Mouse (Mus musculus) hindbrain, embryonic 12.5 days (tissue): ENCODE data around the gene Psme4. TPM values are rescaled to one million over a fixed set of nuclear protein-coding genes. Genes with fewer than 3 reads are reported as not detected.

ENCODE experiments used
- ATAC-seq: fragments of 200-750 bp; cut with Nextera tagmentation; 2 replicates; pipeline ENCODE4 v1.8.0; 2017; ENCODE audit warnings: moderate TSS enrichment; ENCODE audit not compliant: low FRiP score
- H3K27ac ChIP-seq: fragments of 300-500 bp; sonication (generic); 2 replicates; pipeline ENCODE4 v1.5.1; 2016; ENCODE audit warnings: mild to moderate bottlenecking
- H3K27me3 ChIP-seq: fragments of 300-500 bp; sonication (generic); 2 replicates; pipeline ENCODE4 v1.6.1; 2016; ENCODE audit warnings: mild to moderate bottlenecking
- H3K36me3 ChIP-seq: fragments of 300-500 bp; sonication (generic); 2 replicates; pipeline ENCODE4 v1.6.1; 2016; ENCODE audit warnings: mild to moderate bottlenecking
- H3K4me1 ChIP-seq: fragments of 300-500 bp; sonication (generic); 2 replicates; pipeline ENCODE4 v1.6.1; 2016
- H3K4me2 ChIP-seq: fragments of 300-500 bp; sonication (generic); replicated peaks from 2 replicates; pipeline ENCODE4 v1.6.1; 2016; ENCODE audit warnings: mild to moderate bottlenecking
- H3K4me3 ChIP-seq: fragments of 300-500 bp; sonication (generic); 2 replicates; pipeline ENCODE4 v1.5.1; 2016; ENCODE audit warnings: mild to moderate bottlenecking
- H3K9ac ChIP-seq: fragments of 300-500 bp; sonication (generic); 2 replicates; pipeline ENCODE4 v1.6.1; 2016; ENCODE audit warnings: mild to moderate bottlenecking, moderate library complexity
- H3K9me3 ChIP-seq: fragments of 300-500 bp; sonication (generic); replicated peaks from 2 replicates; pipeline ENCODE4 v1.6.1; 2016; ENCODE audit warnings: mild to moderate bottlenecking
- WGBS: fragments of 180-500 bp; shearing (Covaris S2); methylation state at CpG from one replicate; pipeline ENCODE4 v1.1.7; 2016; 5-methylcytosine and 5-hydroxymethylcytosine counted together
- polyA plus RNA-seq: library from polyadenylated mRNA; unstranded; fragments of >200 nt; fragmentation: Nextera tagmentation; extraction: Ambion mirVana; gene quantifications from 2 replicates; pipeline ENCODE4 v1.2.1, GENCODE M21; 2016

The Psme4 gene
- polyA plus RNA-seq, 1 experiment from 2014 or later = 36.6 TPM

DNA sequence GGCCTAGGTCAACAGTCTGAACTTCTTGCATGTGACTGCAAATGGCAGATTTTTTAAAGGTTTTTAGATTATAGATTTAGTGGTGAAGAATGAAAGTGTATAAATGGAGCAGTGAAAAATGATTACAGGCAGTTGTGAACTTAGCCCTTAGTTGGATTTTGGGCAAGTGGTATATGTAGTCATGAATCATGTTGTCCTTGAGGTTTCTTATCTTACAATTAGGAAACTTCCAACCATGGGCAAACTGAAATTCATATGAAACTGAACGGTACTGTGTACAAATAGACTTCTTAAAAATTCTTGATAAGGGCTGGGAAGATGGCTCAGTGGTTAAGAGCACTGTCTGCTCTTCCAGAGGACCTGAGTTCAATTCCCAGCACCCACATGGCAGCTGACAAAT lies 22.2 kb downstream of the Psme4 start:
- H3K27ac ChIP-seq = no peak overlapping the region
- no peak overlapping the region for H3K4me3 ChIP-seq
- no peaks in the 10 kb centered on the region for H3K27me3 ChIP-seq
- H3K9ac ChIP-seq = no peak overlapping the region
- ATAC-seq = no peak
- no peak overlapping the region for H3K4me2 ChIP-seq
- no peaks in the 10 kb centered on the region for H3K9me3 ChIP-seq
- no peaks in the 10 kb centered on the region for H3K4me1 ChIP-seq
- peaks cover 15% of the 10 kb centered on the region for H3K36me3 ChIP-seq
- 86% methylated on average over 1 of the region's 1 CpGs for WGBS

- H3K9ac ChIP-seq = no peak overlapping the region
- no peak overlapping the region for H3K27ac ChIP-seq
- H3K4me1 ChIP-seq = no peaks in the 10 kb centered on the region
- WGBS = 88% methylated on average over 2 of the region's 2 CpGs
- ATAC-seq = no peak
- H3K4me3 ChIP-seq = no peak overlapping the region
- no peaks in the 10 kb centered on the region for H3K27me3 ChIP-seq
- H3K36me3 ChIP-seq = peaks cover 15% of the 10 kb centered on the region
- H3K4me2 ChIP-seq = no peak overlapping the region
- no peaks in the 10 kb centered on the region for H3K9me3 ChIP-seq
These were observed 25.7 kb downstream of the Psme4 start for GRCm38 (mm10) chr11:30797236-30797635.

DNA sequence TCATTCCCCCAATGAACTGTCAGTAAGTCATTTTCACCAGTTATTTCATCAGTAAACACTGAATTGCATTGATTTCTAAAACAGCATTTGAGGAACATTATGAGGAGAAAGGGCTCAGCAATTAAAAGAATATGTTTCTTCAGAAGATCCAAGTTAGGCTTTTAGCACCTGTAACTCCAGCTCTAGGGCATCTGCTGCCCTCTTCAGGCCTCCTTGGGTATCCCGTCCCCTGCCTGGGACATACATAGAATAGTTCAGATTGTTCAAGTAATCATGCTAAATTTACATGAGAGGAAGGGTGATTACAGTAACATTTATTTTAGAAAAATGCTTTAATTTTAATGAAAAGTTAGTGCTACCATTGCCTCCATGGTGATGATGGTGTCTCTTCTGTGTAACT lies 28.0 kb downstream of the Psme4 start:
- Histone ChIP-seq H3K27me3 (no peaks in the 10 kb centered on the region), H3K27ac (no peak overlapping the region), H3K4me3 (no peak overlapping the region), H3K36me3 (0 out of 2 replicates have a peak, but pooled peaks cover 2% of the 10 kb centered on the region), H3K9me3 (no peaks in the 10 kb centered on the region), H3K4me2 (no peak overlapping the region), H3K9ac (no peak overlapping the region), H3K4me1 (no peaks in the 10 kb centered on the region)
- WGBS = 85% methylated on average over 1 of the region's 1 CpGs
- ATAC-seq = no peak

GRCm38 (mm10) chr11:30800091-30800490 lies 28.6 kb downstream of the Psme4 start:
- no peak overlapping the region for H3K4me3 ChIP-seq
- no peak for ATAC-seq
- peaks cover 2% of the 10 kb centered on the region; the same call in 1 of the 2 replicates for H3K36me3 ChIP-seq
- H3K4me1 ChIP-seq = no peaks in the 10 kb centered on the region
- H3K4me2 ChIP-seq = no peak overlapping the region
- no peaks in the 10 kb centered on the region for H3K9me3 ChIP-seq
- no peaks in the 10 kb centered on the region for H3K27me3 ChIP-seq
- H3K27ac ChIP-seq = no peak overlapping the region
- no peak overlapping the region for H3K9ac ChIP-seq

GRCm38 (mm10) chr11:30802421-30802820 lies 30.9 kb downstream of the Psme4 start:
- H3K27me3 ChIP-seq = no peaks in the 10 kb centered on the region
- no peak overlapping the region for H3K4me2 ChIP-seq
- H3K36me3 ChIP-seq = peaks cover 5% of the 10 kb centered on the region
- 84% methylated on average over 1 of the region's 1 CpGs for WGBS
- no peaks in the 10 kb centered on the region for H3K9me3 ChIP-seq
- ATAC-seq = no peak
- H3K9ac ChIP-seq = no peak overlapping the region
- no peaks in the 10 kb centered on the region for H3K4me1 ChIP-seq
- no peak overlapping the region for H3K4me3 ChIP-seq
- no peak overlapping the region for H3K27ac ChIP-seq

DNA sequence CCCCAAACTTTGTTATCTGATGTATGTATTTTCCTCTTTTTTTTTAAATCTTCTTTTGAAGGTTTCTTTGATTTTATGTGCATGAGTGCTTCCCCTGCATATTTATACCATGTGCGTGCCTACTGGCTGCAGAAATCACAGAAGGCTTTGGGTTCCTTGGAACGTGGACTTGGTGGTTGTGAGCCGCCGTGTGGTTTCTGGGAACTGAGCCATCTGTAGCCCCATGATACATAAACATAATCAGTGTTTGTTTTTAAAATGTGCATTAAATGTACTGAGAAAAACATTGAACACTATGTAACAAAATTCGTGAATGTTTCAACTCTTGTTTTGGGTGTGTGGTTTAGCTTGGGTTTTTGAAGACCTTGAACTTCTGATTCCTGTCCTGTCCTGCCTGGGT lies 49.6 kb downstream of the Psme4 start:
- Histone ChIP-seq H3K4me1 (no peaks in the 10 kb centered on the region), H3K27ac (no peak overlapping the region), H3K36me3 (peaks cover 35% of the 10 kb centered on the region), H3K9ac (no peak overlapping the region), H3K4me3 (no peak overlapping the region), H3K9me3 (no peaks in the 10 kb centered on the region), H3K27me3 (no peaks in the 10 kb centered on the region), H3K4me2 (no peak overlapping the region)
- WGBS = 93% methylated on average over 5 of the region's 5 CpGs
- no peak for ATAC-seq

GRCm38 (mm10) chr11:30838793-30839192 lies 67.3 kb downstream of the Psme4 start:
- Histone ChIP-seq H3K4me1 (no peaks in the 10 kb centered on the region), H3K4me2 (no peak overlapping the region), H3K27ac (no peak overlapping the region), H3K9ac (no peak overlapping the region), H3K9me3 (no peaks in the 10 kb centered on the region), H3K4me3 (no peak overlapping the region), H3K27me3 (no peaks in the 10 kb centered on the region), H3K36me3 (peaks cover 46% of the 10 kb centered on the region)
- WGBS = 98% methylated on average over 2 of the region's 2 CpGs
- ATAC-seq = no peak

DNA sequence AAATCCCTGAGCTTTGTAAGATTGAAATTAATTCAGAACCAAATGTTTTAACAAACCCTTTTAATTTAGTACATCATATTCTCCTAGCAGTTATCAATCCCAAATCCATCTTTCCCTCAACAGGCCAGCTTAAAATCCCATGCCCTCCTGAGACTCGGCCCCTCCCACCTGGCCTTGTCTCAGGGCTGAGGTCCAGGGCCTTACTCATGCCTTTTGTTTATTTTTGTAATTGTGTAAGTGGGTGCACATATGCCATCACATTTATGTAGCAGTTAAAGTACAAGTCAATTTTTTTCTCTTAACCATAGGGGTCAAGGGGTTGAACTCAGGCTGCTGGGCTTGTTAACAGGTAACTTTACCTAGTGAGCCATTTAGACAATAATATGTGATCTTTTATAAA lies 72.8 kb downstream of the Psme4 start:
- Histone ChIP-seq H3K27me3 (no peaks in the 10 kb centered on the region), H3K4me3 (no peak overlapping the region), H3K9me3 (no peaks in the 10 kb centered on the region), H3K36me3 (peaks cover 49% of the 10 kb centered on the region), H3K9ac (no peak overlapping the region), H3K27ac (no peak overlapping the region), H3K4me1 (no peaks in the 10 kb centered on the region), H3K4me2 (no peak overlapping the region)
- 89% methylated on average over 1 of the region's 1 CpGs for WGBS
- no peak for ATAC-seq

DNA sequence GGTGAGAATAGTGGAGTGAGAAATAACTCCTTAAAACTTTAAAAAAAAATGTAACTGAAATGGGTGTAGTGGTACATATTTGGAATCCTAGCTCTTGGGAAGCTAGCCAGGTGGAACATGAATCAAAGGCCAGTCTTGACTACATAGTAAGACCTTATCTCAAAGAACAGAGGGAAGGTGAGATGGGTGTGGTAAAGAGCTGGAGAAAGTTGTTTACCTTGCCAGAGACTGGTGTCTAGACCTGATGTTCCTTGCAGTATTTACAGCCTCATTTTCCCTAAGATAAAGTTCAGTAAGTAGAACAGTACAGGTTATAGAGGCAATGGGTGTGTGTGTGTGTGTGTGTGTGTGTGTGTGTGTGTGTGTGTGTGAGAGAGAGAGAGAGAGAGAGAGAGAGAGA lies 100.9 kb downstream of the Psme4 start:
- Histone ChIP-seq H3K27me3 (no peaks in the 10 kb centered on the region), H3K27ac (no peak overlapping the region), H3K4me3 (no peak overlapping the region), H3K9me3 (no peaks in the 10 kb centered on the region), H3K36me3 (peaks cover 44% of the 10 kb centered on the region), H3K4me1 (no peaks in the 10 kb centered on the region), H3K4me2 (no peak overlapping the region), H3K9ac (no peak overlapping the region)
- no peak for ATAC-seq

GRCm38 (mm10) chr11:30885171-30885871 lies 113.8 kb downstream of the Psme4 start, which contains the start of the genes Gpr75 and Asb3:
Gpr75 (plus strand) TSS chr11:30885358.
Asb3 (plus strand) TSS chr11:30885416.
- Histone ChIP-seq H3K9me3 (no peaks in the 10 kb centered on the region), H3K4me1 (no peaks in the 10 kb centered on the region), H3K36me3 (no peaks in the 10 kb centered on the region), H3K4me2 (peak within 1 kb of the TSS; percentile 87), H3K27me3 (no peaks in the 10 kb centered on the region; the same call in 1 of the 2 replicates), H3K4me3 (peak within 1 kb of the TSS; percentile 52), H3K27ac (peak within 1 kb of the TSS; percentile 68), H3K9ac (peak within 1 kb of the TSS; percentile 78)
- ATAC-seq = peak; percentile 96
- WGBS = 4% methylated on average over 41 of the region's 41 CpGs

DNA sequence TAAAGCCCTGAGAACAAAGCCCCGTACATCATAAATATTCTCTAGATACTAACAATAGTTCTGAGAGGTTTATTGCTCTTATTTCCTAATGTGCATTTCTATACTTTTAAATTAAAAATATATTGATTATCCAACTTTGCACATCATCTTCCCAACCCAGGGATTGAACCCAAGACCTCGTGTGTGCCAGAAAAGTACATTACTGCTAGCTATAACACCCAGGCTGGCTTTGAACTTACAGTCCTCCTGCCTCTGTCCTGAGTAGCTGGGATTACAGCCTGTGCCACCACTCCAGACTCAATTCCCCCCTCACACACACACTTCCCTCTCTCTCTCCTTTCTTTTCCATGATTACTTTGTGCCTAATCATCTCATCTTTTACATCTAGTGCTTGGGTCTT lies 116.6 kb downstream of the Psme4 start:
- Histone ChIP-seq H3K9me3 (no peaks in the 10 kb centered on the region), H3K27ac (no peak overlapping the region), H3K4me1 (no peaks in the 10 kb centered on the region), H3K4me3 (no peak overlapping the region), H3K4me2 (no peak overlapping the region), H3K36me3 (no peaks in the 10 kb centered on the region), H3K27me3 (no peaks in the 10 kb centered on the region; the same call in 1 of the 2 replicates), H3K9ac (no peak overlapping the region)
- no peak for ATAC-seq
- WGBS = 81% methylated on average over 2 of the region's 2 CpGs

DNA sequence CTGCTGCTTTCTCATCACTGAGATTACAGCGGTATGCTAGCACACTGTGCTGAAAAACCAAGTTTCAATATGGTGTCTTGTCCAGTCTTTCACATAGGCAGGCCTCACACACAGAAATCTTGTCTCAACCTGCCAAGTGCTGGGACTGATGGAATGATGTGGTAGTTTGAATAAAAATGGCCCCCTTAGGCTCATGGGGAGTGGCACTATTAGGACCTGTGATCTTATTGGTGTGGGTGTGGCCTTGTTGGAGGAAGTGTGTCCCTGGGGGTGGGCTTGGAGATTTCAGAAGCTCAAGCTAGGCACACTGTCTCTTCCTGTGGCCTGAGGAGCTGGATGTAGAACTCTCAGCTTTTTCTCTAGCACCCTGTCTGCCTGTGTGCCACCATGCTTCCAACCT lies 124.7 kb downstream of the Psme4 start:
- H3K27me3 ChIP-seq = no peaks in the 10 kb centered on the region
- WGBS = 96% methylated on average over 1 of the region's 1 CpGs

GRCm38 (mm10) chr11:30899312-30899711 lies 127.8 kb downstream of the Psme4 start:
- H3K27ac ChIP-seq = no peak overlapping the region
- no peak overlapping the region for H3K4me3 ChIP-seq
- H3K4me2 ChIP-seq = no peak overlapping the region
- H3K27me3 ChIP-seq = no peaks in the 10 kb centered on the region
- H3K4me1 ChIP-seq = no peaks in the 10 kb centered on the region
- no peak for ATAC-seq
- H3K36me3 ChIP-seq = no peaks in the 10 kb centered on the region
- H3K9ac ChIP-seq = no peak overlapping the region
- no peaks in the 10 kb centered on the region for H3K9me3 ChIP-seq

More for the DNA sequence above, 124.7 kb downstream of the Psme4 start:
- H3K9me3 ChIP-seq = no peaks in the 10 kb centered on the region
- H3K4me3 ChIP-seq = no peak overlapping the region
- no peaks in the 10 kb centered on the region for H3K4me1 ChIP-seq
- ATAC-seq = no peak
- H3K9ac ChIP-seq = no peak overlapping the region
- H3K27ac ChIP-seq = no peak overlapping the region
- H3K36me3 ChIP-seq = no peaks in the 10 kb centered on the region
- no peak overlapping the region for H3K4me2 ChIP-seq
